Mouse (Mus musculus): ENCODE measurements at regions not wholly inside any gene's neighbourhood (a gene's known extent, or its start where the extent isn't known, plus 50 kb on each side); places are given as distances from the start of the nearest gene placed in this dataset.
A peak's percentile ranks its signal among the peaks of the same experiment; 100 is the strongest.

DNA sequence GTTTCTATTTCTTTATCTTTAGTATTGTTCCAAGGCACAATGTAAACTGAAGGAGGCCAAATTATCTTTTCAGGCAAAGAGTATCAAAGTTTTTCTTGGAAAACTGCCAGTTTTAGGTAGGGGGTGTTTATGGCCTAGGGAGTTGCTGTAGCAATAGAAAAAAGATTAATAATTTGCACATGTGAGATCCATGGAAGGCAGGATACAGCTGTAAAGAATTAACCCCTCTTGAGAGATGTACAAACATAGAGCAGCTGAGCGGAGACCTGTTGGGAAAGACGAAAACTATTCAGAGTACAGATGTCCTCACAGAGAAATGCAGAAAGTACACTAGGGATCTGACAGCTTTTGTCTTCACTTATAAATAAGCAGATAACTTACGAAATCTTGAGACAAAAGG, 176.8 kb downstream of the Fign start:
- DNase-seq (ENCODE audit: low spot score): no peak

DNA sequence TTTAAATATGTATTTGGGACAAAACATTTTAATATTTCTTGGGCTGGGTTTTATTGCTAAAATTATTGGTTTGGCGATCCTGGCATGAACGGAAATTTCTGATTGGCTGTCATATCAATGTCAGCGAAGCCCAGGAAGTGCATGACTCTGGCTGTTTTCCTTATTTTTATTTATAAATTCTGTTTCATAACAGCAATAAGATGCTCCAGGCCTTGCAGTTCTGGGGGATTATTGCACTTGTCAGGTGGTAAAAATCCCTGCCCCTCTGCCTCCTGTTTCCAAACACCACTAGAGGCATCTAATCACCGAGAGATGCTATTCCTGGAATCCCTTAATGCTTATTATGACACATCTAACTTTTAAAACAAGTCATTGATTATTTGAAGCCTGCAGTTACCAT, 177.8 kb downstream of the Fign start:
- DNase-seq (ENCODE audit: low spot score): no peak

DNA sequence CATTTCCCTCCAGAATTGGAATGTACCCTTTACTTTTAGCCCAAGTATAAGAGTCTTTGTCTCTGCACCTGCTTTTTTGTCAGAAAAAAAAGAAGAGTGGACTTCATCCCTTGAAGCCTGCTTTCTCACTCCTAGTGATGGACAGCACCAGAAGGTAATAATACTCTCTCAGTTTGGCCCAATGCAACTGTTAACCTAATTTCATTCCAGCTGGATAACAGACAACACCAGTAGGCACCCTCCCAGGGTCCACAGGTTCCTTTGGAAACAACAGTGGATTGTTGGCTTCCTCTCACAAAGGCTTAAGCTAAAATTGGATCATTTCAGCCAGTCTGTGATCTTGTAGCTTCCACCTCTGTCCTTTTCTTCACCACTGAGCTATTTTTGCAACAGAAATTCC, 197.2 kb downstream of the Fign start:
- DNase-seq (ENCODE audit: low spot score): no peak

DNA sequence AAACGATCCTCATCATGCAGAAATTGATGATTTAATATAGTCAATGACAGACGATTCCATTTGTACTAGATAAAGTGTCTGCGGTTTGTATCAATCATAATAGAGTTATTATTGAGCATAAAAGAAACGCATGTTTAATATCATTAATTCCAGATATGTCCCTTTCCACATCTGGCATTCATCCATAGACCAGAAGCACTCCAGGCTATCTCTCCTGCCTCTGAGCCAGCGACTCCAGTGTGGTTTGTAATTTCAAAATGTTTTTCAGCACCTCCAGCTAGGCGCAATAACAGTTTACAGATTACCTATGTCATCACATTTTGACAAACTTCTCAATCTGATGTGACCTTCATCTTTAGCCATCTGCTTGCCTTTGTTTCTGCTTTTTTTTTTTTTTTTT, 219.4 kb downstream of the Fign start:
- no peak for DNase-seq (ENCODE audit: low spot score)

DNA sequence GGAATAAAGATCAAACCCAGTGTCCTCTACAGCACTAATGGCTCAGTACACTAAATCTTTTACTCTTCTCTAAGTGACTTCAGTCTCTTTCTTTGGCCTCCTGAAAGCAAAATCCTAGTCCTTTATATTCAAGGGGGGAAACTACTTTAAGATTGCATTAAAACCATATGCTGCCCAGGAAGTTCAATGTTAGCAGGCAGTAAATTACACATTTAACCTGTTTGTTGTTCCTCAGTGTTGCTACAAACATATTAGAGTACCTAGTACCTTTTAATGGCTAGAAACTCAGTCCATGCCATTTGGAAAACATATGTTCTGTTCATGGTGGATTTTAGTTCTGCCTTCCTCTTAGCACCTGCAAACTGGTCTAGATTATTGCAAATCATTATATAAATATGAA, 220.5 kb downstream of the Fign start:
- no peak for DNase-seq (ENCODE audit: low spot score)

DNA sequence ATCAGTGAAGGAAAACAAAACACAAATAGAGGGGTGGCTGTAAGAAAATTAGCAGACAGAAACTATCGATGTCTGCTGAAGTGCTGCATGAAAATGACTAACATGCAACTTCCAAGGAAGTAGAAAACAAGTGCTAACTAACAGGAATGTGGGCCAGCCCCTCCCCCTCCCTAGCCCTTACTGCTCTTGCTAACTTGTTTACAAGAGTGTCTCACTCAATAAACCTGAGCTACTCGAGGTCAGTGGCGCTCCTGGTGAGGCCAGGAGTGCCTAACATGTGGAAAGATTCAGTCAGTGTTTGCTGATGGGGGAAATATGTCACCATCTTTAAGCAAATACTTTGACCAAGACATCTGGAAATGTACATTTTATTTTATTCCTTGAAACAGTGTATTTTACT, 221.5 kb downstream of the Fign start:
- DNase-seq (ENCODE audit: low spot score): no peak

DNA sequence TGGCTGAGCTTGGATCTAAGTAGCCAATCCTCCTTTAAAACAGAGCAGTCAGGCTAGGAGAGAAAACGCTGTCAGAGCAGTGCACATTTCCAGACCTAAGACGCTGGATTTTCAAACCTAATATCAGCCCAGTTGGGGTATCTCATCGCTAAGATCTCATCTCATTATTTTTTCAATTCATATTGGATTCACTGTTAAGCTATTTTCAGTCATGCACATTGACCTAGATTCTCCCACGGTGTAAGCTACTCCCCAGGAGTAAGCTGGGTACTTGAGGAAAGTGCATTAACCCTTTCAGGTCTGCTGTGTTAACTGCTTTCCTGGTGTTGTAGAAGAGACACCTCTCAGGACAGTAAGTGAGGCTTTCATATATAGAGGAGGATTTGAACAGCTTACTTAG, 222.7 kb downstream of the Fign start:
- no peak for DNase-seq (ENCODE audit: low spot score)

DNA sequence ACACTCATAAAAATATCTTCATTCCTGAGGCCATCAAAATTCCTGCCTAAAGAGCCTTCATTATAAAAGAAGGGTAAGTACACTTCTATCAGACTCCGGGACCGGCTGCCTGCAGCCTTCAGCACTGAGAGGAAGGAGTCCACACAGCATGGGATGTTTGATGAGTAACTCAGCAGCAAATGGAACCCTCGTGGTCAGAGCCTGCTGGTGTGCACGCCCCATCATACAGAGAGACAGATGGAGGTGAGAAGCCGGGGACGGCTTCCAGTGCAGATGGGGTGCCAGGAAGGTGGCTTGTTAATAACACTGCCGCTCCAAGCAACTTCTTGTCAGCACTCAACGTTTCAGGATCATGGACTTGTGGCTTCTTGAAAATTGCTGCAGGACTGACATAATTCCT, 231.3 kb downstream of the Fign start:
- DNase-seq (ENCODE audit: low spot score): no peak

DNA sequence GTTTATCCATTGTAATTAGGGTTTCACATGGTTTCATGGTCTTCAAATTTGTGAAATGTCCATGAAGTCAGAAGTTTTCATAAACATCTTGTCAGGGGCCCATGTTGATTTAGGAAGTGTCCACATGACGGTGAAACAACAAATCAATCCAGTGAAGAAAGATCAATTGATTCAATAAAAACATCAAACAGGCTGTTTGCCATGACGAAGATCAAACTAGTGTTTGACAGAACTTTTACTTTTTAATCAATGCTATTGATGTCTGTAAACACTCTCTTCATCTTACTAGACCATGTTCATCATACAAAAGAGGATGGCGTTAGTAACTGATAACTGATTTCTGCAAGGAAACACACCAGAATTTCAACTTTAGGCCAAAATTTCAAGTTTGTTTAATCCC, 236.0 kb downstream of the Fign start:
- DNase-seq (ENCODE audit: low spot score): no peak

DNA sequence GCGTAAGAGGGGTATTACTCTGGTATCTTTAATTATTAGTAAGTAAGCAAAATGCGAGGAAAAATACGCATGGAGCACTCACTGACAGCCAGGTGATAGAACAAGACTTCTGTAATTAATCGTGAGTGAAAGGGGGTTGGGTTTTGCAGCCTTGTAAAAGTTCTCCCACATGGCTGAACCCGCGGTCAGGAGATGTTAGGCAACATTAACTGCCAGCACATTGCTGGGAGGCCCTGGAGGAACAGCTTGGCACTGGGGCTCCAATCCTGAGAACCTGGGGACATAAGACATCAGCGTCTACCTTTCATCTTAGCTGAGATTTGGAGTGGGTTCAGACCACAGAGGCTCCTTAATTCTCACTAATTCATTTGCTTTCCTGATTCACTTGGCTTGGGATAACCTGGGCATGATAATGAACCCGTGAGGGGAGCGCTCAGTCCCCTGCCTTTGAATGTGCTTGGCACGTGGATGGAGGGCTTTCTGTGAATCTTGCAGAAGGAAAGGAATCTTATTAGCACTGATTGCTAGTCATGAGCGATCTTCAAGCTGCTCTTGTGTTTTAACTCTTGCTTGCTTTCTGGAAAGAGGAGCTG, 241.3 kb downstream of the Fign start:
- no peak for DNase-seq (ENCODE audit: low spot score)

DNA sequence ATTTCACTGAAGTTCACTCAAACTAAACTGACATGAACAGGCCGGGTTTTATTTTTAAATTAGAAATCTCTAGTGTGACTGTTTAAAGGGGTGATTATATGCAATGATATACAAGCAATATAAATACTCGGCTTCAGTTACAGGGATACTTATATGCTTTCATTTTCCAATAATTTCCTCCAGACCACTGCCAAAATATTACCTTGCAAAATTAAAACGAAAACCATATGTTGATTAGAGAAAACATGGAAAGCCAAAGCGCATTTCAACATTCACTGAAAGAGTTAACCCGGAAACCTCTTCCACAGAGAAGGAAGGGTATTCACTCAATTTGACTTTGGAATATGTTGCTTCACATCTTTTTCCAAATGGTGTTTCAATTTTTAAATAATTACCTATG, 242.4 kb downstream of the Fign start:
- DNase-seq (ENCODE audit: low spot score): no peak

DNA sequence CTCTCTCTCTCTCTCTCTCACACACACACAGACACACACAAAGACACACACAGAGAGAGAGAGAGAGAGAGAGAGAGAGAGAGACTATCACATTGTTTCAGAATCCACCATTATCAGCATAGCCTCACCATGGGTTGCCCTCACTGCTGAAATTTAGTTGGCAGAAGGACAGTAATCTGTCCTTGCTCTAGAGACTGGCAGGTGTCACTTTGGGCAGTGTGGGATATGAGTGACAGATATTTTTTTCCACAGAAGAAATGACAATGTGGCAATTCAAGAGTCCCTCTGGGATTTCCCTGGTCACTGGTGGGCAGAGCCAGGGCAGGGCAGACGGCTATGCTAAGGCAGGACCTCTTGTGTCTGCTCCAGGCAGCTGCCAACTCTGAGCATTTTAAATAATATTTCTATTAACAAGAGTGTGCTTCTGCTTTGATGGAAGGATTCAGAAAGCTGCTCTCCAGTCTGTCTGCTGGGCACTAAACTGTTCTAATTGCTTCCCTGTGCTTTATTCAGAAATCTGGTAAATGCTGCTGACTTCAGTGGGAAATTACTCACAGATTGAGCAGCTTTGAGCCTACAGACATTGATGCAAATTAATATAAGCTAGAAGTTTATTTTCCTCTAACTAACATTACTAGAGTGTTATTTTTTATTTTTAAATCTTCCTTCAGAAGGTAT, 243.5 kb downstream of the Fign start:
- no peak for DNase-seq (ENCODE audit: low spot score)

DNA sequence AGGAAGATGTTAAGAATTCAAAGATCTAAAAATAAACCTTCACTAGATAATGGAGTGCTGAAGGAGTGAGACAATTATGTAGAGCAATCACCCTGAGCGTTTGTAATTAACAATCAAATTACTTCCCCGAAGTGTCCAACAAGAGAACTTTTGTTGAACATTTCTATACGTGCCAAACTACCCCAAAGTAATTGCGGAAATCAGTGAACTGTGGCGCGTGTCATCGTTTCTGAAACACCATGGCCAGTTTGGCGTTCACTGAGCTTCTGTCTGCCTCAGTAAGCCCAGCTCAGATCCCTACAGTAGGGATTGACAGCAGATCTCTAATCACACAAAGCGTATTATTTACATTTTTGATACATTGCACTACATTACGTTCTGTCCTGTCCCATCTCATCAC, 244.6 kb downstream of the Fign start:
- DNase-seq (ENCODE audit: low spot score): no peak

DNA sequence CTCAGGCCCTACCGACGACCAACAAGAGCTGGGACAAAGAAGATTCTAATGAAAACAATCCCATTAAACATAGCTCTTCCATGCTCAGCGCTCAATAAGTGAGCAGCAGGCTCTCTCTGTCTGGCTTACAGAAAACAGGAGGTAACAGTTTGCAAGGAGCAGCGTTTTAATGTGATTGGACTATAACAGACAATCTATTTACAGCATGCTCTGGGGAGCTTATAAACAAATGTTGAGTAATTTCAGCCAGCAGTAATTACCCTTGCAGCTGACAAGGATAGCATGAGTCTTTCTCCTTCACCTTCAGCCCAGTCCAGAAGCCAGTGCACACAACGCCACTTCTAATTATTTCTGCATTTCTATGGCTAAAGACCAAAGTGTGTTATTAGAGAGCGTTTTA, 245.6 kb downstream of the Fign start:
- no peak for DNase-seq (ENCODE audit: low spot score)

DNA sequence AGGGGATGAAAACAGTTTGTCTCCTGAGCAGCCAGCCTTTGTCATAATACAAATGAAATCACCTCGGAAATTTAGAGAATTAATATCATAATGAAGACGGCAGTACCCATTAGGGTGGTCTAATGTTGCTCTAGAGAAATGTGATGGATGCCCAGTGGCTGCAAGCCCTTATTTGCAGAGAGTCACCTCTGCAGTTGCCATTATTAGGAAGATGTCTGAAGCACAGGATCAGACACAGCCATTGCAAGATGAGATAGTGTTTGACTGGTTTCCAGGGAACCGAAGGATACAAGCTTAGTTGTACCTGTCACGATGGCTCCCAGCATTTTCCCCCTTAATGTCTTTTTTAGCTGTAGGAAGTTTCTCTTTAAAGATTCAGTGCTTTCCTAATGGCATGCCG, 247.8 kb downstream of the Fign start:
- DNase-seq (ENCODE audit: low spot score): no peak

DNA sequence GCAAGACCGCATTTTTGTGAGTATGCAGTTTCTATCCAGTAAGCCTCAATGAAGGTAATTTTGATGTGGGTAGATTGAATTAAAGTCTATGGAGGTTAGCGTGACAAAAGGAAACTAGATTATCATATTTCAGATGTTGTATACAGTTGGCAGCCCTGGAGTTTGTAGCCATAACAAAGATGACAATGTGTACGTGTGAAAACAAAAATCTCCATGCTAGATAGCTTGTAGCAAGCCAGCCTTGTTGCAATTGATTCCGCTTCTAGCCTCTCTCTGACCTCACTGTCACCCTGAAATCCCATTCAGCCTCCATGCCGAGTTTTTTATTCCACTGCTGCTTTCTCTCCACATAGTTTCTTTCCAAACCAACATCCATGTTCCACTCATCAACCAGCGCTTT, 248.4 kb downstream of the Fign start:
- no peak for DNase-seq (ENCODE audit: low spot score)

DNA sequence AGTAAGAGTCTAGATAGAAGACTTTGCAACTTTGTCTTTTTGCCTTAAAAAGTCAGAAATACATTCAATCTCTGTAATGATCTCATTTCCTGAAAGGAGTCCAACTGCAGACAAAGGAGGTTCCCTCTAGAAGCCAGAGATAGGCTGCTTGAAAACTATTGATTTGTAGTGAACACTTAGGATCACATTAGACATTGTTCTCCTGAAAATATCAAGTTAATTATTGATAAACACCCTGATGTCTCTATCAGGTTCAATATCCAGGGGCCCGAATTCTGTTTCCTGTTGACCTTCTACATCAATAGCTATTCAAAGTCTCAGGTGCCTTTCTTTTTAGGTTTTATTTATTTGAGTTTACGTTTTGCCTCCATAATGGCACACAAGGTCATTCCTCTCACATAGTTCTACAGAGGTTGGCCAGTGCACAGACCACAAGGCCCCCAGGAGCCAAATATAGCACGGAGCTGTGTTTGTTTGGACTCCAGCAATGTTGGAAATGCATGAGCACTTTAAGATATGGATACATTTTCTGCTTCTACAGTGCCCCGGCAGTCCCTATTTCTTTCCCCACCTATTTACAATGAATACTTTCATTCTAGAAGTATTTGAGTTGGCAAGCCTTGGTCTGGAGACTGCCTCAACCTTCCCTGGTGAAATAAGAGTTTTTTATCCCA, 265.7 kb downstream of the Fign start:
- no peak for DNase-seq (ENCODE audit: low spot score)

DNA sequence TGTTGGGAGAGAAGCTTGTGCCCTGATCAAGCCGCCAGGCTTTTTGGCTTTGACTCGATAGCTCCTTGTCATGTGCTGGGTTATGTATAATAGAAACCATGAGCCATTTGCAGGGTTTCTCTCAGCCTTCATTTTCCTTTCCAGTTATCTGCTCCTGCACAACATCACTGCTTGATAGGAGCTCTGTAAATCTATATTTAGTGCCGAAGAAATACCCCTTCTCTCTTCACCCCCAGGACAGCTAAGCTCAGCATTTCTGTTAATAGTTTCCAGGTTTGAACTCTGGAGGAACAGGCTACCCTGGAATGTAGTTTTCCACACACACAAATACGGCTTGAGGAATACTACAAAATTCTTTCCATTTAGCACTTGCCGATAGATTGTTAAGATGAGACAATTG, 267.4 kb downstream of the Fign start:
- DNase-seq (ENCODE audit: low spot score): no peak

DNA sequence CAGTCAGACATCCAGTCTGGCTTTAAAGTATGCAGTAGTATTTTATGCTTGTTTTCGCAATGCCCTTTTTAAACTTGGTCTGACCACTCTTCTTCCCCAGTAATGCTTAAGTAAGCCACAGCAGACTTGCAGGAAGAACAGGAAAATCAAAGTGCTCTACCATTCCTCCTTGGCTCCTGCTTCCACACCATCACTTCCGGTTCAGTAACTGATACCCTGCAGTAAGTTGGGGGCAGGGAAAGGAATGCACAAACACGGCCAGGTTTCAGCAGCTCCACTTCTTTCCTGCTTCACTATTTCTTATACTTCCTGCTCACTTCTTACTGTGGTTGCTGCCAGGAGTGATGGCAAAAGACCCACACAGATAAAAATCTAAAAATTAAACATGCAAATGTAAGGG, 269.2 kb downstream of the Fign start:
- DNase-seq (ENCODE audit: low spot score): peak; percentile 7

DNA sequence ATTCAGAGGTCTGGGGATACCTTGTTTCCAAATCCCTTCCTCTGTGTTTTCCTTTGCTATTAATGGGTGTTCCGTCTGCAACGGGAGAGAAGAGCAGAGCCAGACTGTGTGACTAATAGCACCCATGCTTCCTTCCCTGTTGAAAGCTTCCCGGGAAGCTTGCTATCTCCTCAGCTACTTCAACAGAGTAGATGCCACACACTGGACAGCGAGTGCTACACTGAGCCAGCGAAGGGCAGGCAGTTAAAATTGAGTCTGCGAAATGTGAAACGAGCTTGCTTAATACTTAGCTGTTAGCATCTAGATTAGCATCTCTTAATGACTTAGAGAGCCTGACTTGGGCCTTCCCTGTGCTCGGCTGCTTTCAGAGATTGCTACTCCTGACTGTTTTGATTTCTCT, 278.4 kb downstream of the Fign start:
- DNase-seq (ENCODE audit: low spot score): no peak
